Mouse (Mus musculus): Measurements from ENCODE around the gene Fbn1.

DNA sequence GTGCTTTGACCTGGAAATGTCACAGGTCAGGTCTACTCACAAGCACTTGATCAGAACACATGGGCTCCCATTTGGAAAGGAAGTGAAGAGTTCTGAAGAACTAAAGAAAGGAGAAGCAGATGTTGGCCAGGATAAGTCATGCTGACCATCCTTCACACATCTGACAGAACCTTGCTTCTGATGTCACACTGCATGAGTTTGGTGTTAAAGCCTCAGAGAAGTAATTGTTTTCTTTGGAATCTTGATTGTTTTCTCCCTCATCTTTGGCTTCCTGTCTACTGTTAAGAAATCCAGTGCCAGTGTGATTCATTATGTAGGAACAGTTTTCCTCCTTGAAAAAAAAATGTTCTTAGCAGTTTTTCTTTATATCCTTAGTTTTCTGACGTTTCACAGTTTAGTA, 238.9 kb downstream of the Fbn1 start:
- TF ChIP-seq POLR2A (IDR thresholded peaks at IDR 0.05; ENCODE audit: low read depth, low read length), result no peak
- TF ChIP-seq CTCF (conservative IDR thresholded peaks at IDR 0.05 in 1 of 2, IDR thresholded peaks at IDR 0.05 in 1 of 2; ENCODE audit: low read depth in 2 of 2, low read length in 2 of 2), result no peak
- no peak for TF ChIP-seq EP300 (IDR thresholded peaks at IDR 0.05; ENCODE audit: low read length)
- TF ChIP-seq ZNF384 (IDR thresholded peaks at IDR 0.05; ENCODE audit: low read depth, low read length), result no peak
- no peak for TF ChIP-seq TCF12 (IDR thresholded peaks at IDR 0.05; ENCODE audit: low read depth, low read length)
- no peak for TF ChIP-seq MAX (IDR thresholded peaks at IDR 0.05; ENCODE audit: low read length)
